Comparison of ENCODE assay signal across 19 mouse cellular contexts in the genomic region with DNA sequence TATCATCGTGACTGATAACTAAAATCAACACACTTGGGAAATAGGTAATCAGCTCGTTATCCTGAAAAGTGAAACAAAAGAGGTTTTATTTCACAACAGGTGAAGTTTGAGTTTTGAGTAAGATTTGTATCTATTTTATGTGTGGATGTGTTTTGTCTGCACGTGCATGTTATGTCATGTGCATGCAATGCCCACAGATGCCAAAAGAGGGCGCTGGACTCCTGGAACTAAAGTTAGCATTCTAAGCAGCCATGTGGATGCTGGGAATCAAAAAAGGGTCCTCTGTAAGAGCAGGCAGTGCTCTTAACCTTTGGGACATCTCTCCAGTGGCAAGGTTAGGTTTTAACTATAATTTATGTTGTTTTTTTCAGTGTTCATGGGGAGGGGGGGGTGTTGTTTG. TPM values are rescaled to one million over a fixed set of nuclear protein-coding genes. Genes with fewer than 3 reads are reported as not detected.
DNase-seq lines count a peak whose midpoint lies in the region; ATAC-seq and TF ChIP-seq lines count a peak whose summit lies in the region.
"Had no signal": no experiment of that assay in that cellular context is flagged by ENCODE, and none has a peak within 500 bp of the region (broad histone marks: within the 10 kb centered on the region; RNA-seq: fewer than 3 reads in every experiment).

No protein-coding gene starts in this region.

- no peak overlapping the region for H3K4me2 ChIP-seq in forebrain, postnatal 0 days (ENCODE audit: low read depth)
- no peak overlapping the region for H3K4me2 ChIP-seq in forebrain, embryonic 11.5 days (ENCODE audit: low read depth, low read length, severe bottlenecking)
- no peak overlapping the region for H3K4me2 ChIP-seq in liver, embryonic 12.5 days
- H3K4me2 ChIP-seq in CH12.LX (ENCODE audit: insufficient read depth, low read depth, poor library complexity, severe bottlenecking) = no peak overlapping the region
- H3K4me2 ChIP-seq: embryonic facial prominence, embryonic 13.5 days; forebrain, embryonic 13.5 days; heart, embryonic 13.5 days had no signal

- dilution Hi-C loops in CH12.LX (cut with MboI; ENCODE audit: extremely low pct_ligation_motif_present, extremely low pct_unique_long_range_greater_than_20kb, low sequenced_read_pairs) = no loop called here

- no peak overlapping the region for H3K27ac ChIP-seq in forebrain, postnatal 0 days (ENCODE audit: low read depth, low read length)
- H3K27ac ChIP-seq in forebrain, embryonic 11.5 days (ENCODE audit: low read depth, low read length) = no peak overlapping the region
- H3K27ac ChIP-seq in liver, embryonic 12.5 days = no peak overlapping the region
- H3K27ac ChIP-seq in CH12.LX (ENCODE audit: insufficient read depth, low read depth) = no peak overlapping the region
- H3K27ac ChIP-seq: embryonic facial prominence, embryonic 13.5 days; forebrain, embryonic 13.5 days; heart, embryonic 13.5 days; macrophage had no signal

- H3K9ac ChIP-seq in forebrain, postnatal 0 days = no peak overlapping the region
- no peak overlapping the region for H3K9ac ChIP-seq in forebrain, embryonic 11.5 days (ENCODE audit: low read length)
- H3K9ac ChIP-seq in liver, embryonic 12.5 days = no peak overlapping the region
- H3K9ac ChIP-seq in CH12.LX (ENCODE audit: insufficient read depth, low read depth) = no peak overlapping the region
- H3K9ac ChIP-seq: embryonic facial prominence, embryonic 13.5 days; forebrain, embryonic 13.5 days; heart, embryonic 13.5 days had no signal

- TF ChIP-seq POLR2A in CH12.LX (IDR thresholded peaks at IDR 0.05; ENCODE audit: low read depth, low read length) = no peak
- no peak for TF ChIP-seq POLR2A in brain, embryonic 14.5 days (IDR thresholded peaks at IDR 0.05; ENCODE audit: borderline replicate concordance, extremely low read depth, insufficient read depth, insufficient read length, poor library complexity, severe bottlenecking)

- TF ChIP-seq EP300 in CH12.LX (IDR thresholded peaks at IDR 0.05; ENCODE audit: low read length) = no peak

- no peaks in the 10 kb centered on the region for H3K36me3 ChIP-seq in forebrain, postnatal 0 days (ENCODE audit: insufficient read depth)
- no peaks in the 10 kb centered on the region for H3K36me3 ChIP-seq in forebrain, embryonic 11.5 days (ENCODE audit: control insufficient read depth, insufficient read depth, low read length)
- no peaks in the 10 kb centered on the region for H3K36me3 ChIP-seq in liver, embryonic 12.5 days
- no peaks in the 10 kb centered on the region for H3K36me3 ChIP-seq in CH12.LX (replicated peaks in 1 of 2; ENCODE audit: control insufficient read depth in 1 of 2, insufficient read depth in 1 of 2, low read length in 1 of 2)
- H3K36me3 ChIP-seq: embryonic facial prominence, embryonic 13.5 days; heart, embryonic 13.5 days; hindbrain, embryonic 10.5 days had no signal

- no peaks in the 10 kb centered on the region for H3K79me2 ChIP-seq in CH12.LX (replicated peaks; ENCODE audit: control insufficient read depth, extremely low read depth, insufficient read depth, poor library complexity, severe bottlenecking)

- peaks cover 2% of the 10 kb centered on the region; the same call in 1 of the 2 replicates for H3K4me1 ChIP-seq in forebrain, postnatal 0 days (ENCODE audit: insufficient read depth)
- peaks cover 2% of the 10 kb centered on the region; the same call in 1 of the 2 replicates for H3K4me1 ChIP-seq in forebrain, embryonic 11.5 days (replicated peaks; ENCODE audit: control insufficient read depth, insufficient read depth, low read length)
- H3K4me1 ChIP-seq in liver, embryonic 12.5 days = peaks cover 11% of the 10 kb centered on the region
- H3K4me1 ChIP-seq in CH12.LX (ENCODE audit: control insufficient read depth in 1 of 2, insufficient read depth in 2 of 2) = no peaks in the 10 kb centered on the region
- H3K4me1 ChIP-seq: heart, embryonic 13.5 days had no signal

- DNase-seq in forebrain, postnatal 0 days = no peak
- DNase-seq in forebrain, embryonic 11.5 days (ENCODE audit: low spot score) = no peak
- DNase-seq in liver (peak; percentile 16), CH12.LX (ENCODE audit: extremely low read depth) (peak; percentile 9)
- DNase-seq in brain, embryonic 14.5 days (ENCODE audit: low read depth) = no peak
- DNase-seq in urinary bladder, postnatal 14 days (ENCODE audit: low spot score) = no peak
- DNase-seq in lung, postnatal 4 days = no peak
- DNase-seq: cerebellum, postnatal 10 days; gastrocnemius, postnatal 10 days; kidney, adult 11 months; midbrain, embryonic 14.5 days; right cerebral cortex, postnatal 4 days had no signal

- H3K4me3 ChIP-seq in forebrain, postnatal 0 days (ENCODE audit: low read depth, low read length) = no peak overlapping the region
- H3K4me3 ChIP-seq in forebrain, embryonic 11.5 days (ENCODE audit: low read depth, low read length) = no peak overlapping the region
- no peak overlapping the region for H3K4me3 ChIP-seq in liver, embryonic 12.5 days
- H3K4me3 ChIP-seq in CH12.LX (replicated peaks in 1 of 3; ENCODE audit: low read depth in 2 of 3, low read length in 2 of 3, poor library complexity in 1 of 3) = no peak overlapping the region
- H3K4me3 ChIP-seq: embryonic facial prominence, embryonic 13.5 days; forebrain, embryonic 13.5 days; heart, embryonic 13.5 days; hindbrain, embryonic 10.5 days had no signal

- no peaks in the 10 kb centered on the region for H3K9me3 ChIP-seq in forebrain, postnatal 0 days (ENCODE audit: low read length)
- H3K9me3 ChIP-seq in forebrain, embryonic 11.5 days (ENCODE audit: control insufficient read depth, low read length) = no peaks in the 10 kb centered on the region
- no peaks in the 10 kb centered on the region for H3K9me3 ChIP-seq in liver, embryonic 12.5 days (replicated peaks)
- peaks cover 2% of the 10 kb centered on the region for H3K9me3 ChIP-seq in CH12.LX (replicated peaks; ENCODE audit: low read length)
- H3K9me3 ChIP-seq: embryonic facial prominence, embryonic 13.5 days; forebrain, embryonic 13.5 days; heart, embryonic 13.5 days; hindbrain, embryonic 10.5 days had no signal

- in situ Hi-C loops in CH12.LX (cut with MboI; ENCODE audit: low pct_ligation_motif_present, low pct_unique_long_range_greater_than_20kb, low sequenced_read_pairs) = no loop called here

- peak; percentile 31; the same call in 1 of the 2 replicates for TF ChIP-seq CTCF in forebrain, postnatal 0 days (IDR thresholded peaks at IDR 0.05; ENCODE audit: low read depth)
- peak; percentile 26 to 36; a peak in 2 of 4 replicates for TF ChIP-seq CTCF in CH12.LX (conservative IDR thresholded peaks at IDR 0.05 in 1 of 2, IDR thresholded peaks at IDR 0.05 in 1 of 2; ENCODE audit: low read depth in 2 of 2, low read length in 2 of 2)
- peak; percentile 40; the same call in 1 of the 2 replicates for TF ChIP-seq CTCF in brain, embryonic 14.5 days (IDR thresholded peaks at IDR 0.05; ENCODE audit: borderline replicate concordance, extremely low read depth, insufficient read depth, insufficient read length)

- 81% methylated on average over 4 of the region's 4 CpGs for WGBS in forebrain, postnatal 0 days
- WGBS in forebrain, embryonic 11.5 days = 82% methylated on average over 4 of the region's 4 CpGs
- WGBS in liver, embryonic 12.5 days (ENCODE audit: insufficient replicate concordance) = 56% methylated on average over 4 of the region's 4 CpGs

- no peak for TF ChIP-seq RAD21 in CH12.LX (IDR thresholded peaks at IDR 0.05; ENCODE audit: low read depth, low read length)

- no peak for ATAC-seq in forebrain, postnatal 0 days
- no peak for ATAC-seq in forebrain, embryonic 11.5 days (replicated peaks; ENCODE audit: low FRiP score)
- no peak for ATAC-seq in liver, embryonic 12.5 days
- ATAC-seq: forebrain, embryonic 13.5 days had no signal

- no peaks in the 10 kb centered on the region for H3K27me3 ChIP-seq in forebrain, postnatal 0 days (ENCODE audit: insufficient read depth, low read length)
- no peaks in the 10 kb centered on the region for H3K27me3 ChIP-seq in forebrain, embryonic 11.5 days (ENCODE audit: control insufficient read depth, insufficient read depth, low read length)
- no peaks in the 10 kb centered on the region for H3K27me3 ChIP-seq in liver, embryonic 12.5 days (replicated peaks)
- peaks cover 94% of the 10 kb centered on the region for H3K27me3 ChIP-seq in CH12.LX (replicated peaks)
- H3K27me3 ChIP-seq: forebrain, embryonic 13.5 days had no signal

TF ChIP-seq in CH12.LX, 34 proteins besides CTCF, POLR2A, EP300 and RAD21 (continues in another document):
- TF ChIP-seq MAFK (IDR thresholded peaks at IDR 0.05; ENCODE audit: insufficient replicate concordance, low read length) = no peak
- TF ChIP-seq SIN3A (IDR thresholded peaks at IDR 0.05; ENCODE audit: low read length) = no peak
- no peak for TF ChIP-seq SMC3 (IDR thresholded peaks at IDR 0.05; ENCODE audit: low read depth, low read length)
- TF ChIP-seq HCFC1 (IDR thresholded peaks at IDR 0.05; ENCODE audit: low read depth, low read length) = no peak
- TF ChIP-seq MAX (IDR thresholded peaks at IDR 0.05; ENCODE audit: low read length) = no peak
- no peak for TF ChIP-seq E2F4 (IDR thresholded peaks at IDR 0.05; ENCODE audit: insufficient replicate concordance, low read depth, low read length)
- no peak for TF ChIP-seq USF2 (conservative IDR thresholded peaks at IDR 0.05; ENCODE audit: low read depth, low read length)
- no peak for TF ChIP-seq ZC3H11A (IDR thresholded peaks at IDR 0.05; ENCODE audit: low read depth, low read length)
- no peak for TF ChIP-seq NRF1 (IDR thresholded peaks at IDR 0.05; ENCODE audit: low read depth, low read length)
- TF ChIP-seq GABPA (IDR thresholded peaks at IDR 0.05; ENCODE audit: insufficient replicate concordance, low read depth, low read length) = no peak

RNA-seq across cellular contexts. Expression of a gene that starts 26.0 kb away (rescaled TPM):
- 0.10 TPM in 1 of 2 replicates, not detected in the other for total RNA-seq in forebrain, postnatal 0 days (2014; rRNA removed)
- polyA plus RNA-seq in forebrain, postnatal 0 days (2015; fragmentation: Nextera tagmentation; extraction: Ambion mirVana) = not detected in 2 replicates
- polyA plus RNA-seq in forebrain, embryonic 11.5 days (2014; fragmentation: Nextera tagmentation; extraction: Ambion mirVana) = 0.13 TPM in 1 of 2 replicates, not detected in the other
- polyA plus RNA-seq in liver, embryonic 12.5 days (2016; fragmentation: Nextera tagmentation; extraction: Ambion mirVana) = not detected in 2 replicates
- total RNA-seq in CH12.LX (2012; rRNA removed) = not detected in 2 replicates
- total RNA-seq in CH12.LX (2014; rRNA removed) = not detected in 2 replicates
- not detected in 2 replicates for polyA plus RNA-seq in CH12.LX (2012; ENCODE audit: insufficient read length, low read depth)
- polyA plus RNA-seq in brain, embryonic 14.5 days (2012; rRNA removed) = 0.04 and 0.11 TPM in 2 replicates
- polyA plus RNA-seq: forebrain, embryonic 13.5 days; hindbrain, embryonic 10.5 days; macrophage; midbrain, embryonic 14.5 days had no signal

RNA-seq across cellular contexts. Expression of a gene that starts 53.3 kb away (rescaled TPM):
- 96.1 and 119 TPM in 2 replicates for total RNA-seq in forebrain, postnatal 0 days (2014; rRNA removed)
- polyA plus RNA-seq in forebrain, postnatal 0 days (2015; fragmentation: Nextera tagmentation; extraction: Ambion mirVana) = 84.0 and 112 TPM in 2 replicates
- 3.1 and 3.4 TPM in 2 replicates for polyA plus RNA-seq in forebrain, embryonic 11.5 days (2014; fragmentation: Nextera tagmentation; extraction: Ambion mirVana)
- polyA plus RNA-seq in liver, embryonic 12.5 days (2016; fragmentation: Nextera tagmentation; extraction: Ambion mirVana) = 0.31 and 0.38 TPM in 2 replicates
- total RNA-seq in CH12.LX (2012; rRNA removed) (not detected in 2 replicates), CH12.LX (2014; rRNA removed) (not detected in 2 replicates)
- polyA plus RNA-seq in CH12.LX (2012; ENCODE audit: insufficient read length, low read depth) = not detected in 2 replicates
- 56.0 and 57.2 TPM in 2 replicates for polyA plus RNA-seq in brain, embryonic 14.5 days (2012; rRNA removed)
- total RNA-seq: liver, adult 2 months had no signal
- polyA plus RNA-seq: liver, adult 2 months; macrophage had no signal

Comparison
In these comparisons a context has a peak if more than half of its experiments do, and no peak if none do; other contexts are left out.
1. RNA of a gene that starts 53.3 kb away (polyA plus RNA-seq): 84.0 to 112 TPM in forebrain, postnatal 0 days and 56.0 to 57.2 TPM in brain, embryonic 14.5 days; 3.1 to 3.4 TPM in forebrain, embryonic 11.5 days, 0.31 to 0.38 TPM in liver, embryonic 12.5 days and not detected in CH12.LX; every median in the first group is over 10 times any median in the second.
2. DNase-seq: peak in liver (single experiment) and CH12.LX (single experiment); none in forebrain, postnatal 0 days (single experiment), forebrain, embryonic 11.5 days (single experiment), brain, embryonic 14.5 days (single experiment), urinary bladder, postnatal 14 days (single experiment) and lung, postnatal 4 days (0 of 2).
3. Peak in every context shown above with its lines, with median percentiles within 50 percentile points of each other: CTCF ChIP-seq.